Mouse (Mus musculus) kidney, adult 2 months (tissue): Measurements from ENCODE around the gene Dohh.

Experiments
- CTCF ChIP-seq: fragments of 200-500 bp; conservative IDR thresholded peaks from 2 replicates; pipeline ENCODE4 v1.5.1; 2011; ENCODE audit warnings: low read depth, mild to moderate bottlenecking, control low read depth, low read length, moderate library complexity, mixed read lengths; ENCODE audit not compliant: insufficient read depth, insufficient read length
- POLR2A ChIP-seq: fragments of 200-500 bp; IDR thresholded peaks from one replicate; pipeline ENCODE4 v1.6.1; 2011; ENCODE audit warnings: low read depth, low read length, control low read depth

DNA sequence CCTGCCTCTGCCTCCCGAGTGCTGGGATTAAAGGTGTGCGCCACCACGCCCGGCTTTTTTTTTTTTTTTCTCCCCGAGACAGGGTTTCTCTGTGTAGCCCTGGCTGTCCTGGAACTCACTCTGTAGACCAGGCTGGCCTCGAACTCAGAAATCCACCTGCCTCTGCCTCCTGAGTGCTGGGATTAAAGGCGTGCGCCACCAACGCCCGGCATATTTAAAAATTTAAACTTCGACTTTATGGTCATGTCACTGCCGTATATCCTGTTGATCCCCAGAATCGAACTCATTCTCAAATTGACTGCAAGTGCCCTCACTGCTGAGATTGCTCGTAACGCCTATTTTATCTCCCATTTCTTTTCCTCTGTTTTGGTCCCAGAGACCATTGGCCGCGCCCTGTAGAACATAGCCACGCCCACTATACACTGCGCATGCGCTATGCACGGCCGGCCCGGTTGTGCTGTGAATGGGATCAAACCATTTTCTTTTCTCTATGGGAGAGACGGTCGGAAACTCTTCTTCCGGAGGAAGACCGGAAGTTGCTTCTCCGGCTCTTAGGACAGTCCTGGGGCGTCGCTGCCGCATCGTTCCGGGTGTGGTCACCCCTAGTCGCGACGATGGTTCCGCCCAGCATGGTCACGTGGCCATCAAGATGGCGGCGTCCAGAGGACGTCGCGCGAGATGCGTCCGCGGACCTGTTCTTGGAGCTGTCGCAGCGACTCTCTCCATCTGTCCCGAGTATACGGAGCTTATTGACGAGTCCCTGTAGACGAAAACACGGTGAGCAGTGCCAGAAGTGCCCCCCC is at the start of gene Dohh, which contains the start of gene Gm48551:
- TF ChIP-seq POLR2A: peak; percentile 84
- no peak for TF ChIP-seq CTCF
